Mouse (Mus musculus) heart, postnatal 14 days (tissue): ENCODE results near the gene Camta1. TPM values are rescaled to one million over a fixed set of nuclear protein-coding genes. Genes with fewer than 3 reads are reported as not detected.

Experiments used
- DNase-seq, 2 experiments: peaks; one replicate each; pipeline ENCODE4 v3.0.0; 2021 to 2022
- intact Hi-C: fragments of 180-260 bp; cut with DNase I; formaldehyde crosslinking; loops from one replicate; pipeline ENCODE4 v1.15.1; 2025
- total RNA-seq, 2 experiments: library from RNA; stranded (reverse); gene quantifications; 2 replicates each; pipeline ENCODE4 v1.2.3; 2021

Gene Camta1
- total RNA-seq, 2 experiments from 2014 or later = 193 to 199 TPM

- DNase-seq = no peak
- intact Hi-C loops = no loop called here
Observed at GRCm38 (mm10) chr4:151545452-151545851, 316.2 kb downstream of the Camta1 start.

GRCm38 (mm10) chr4:151544191-151544590, 317.5 kb downstream of the Camta1 start:
- intact Hi-C loops = no loop called here
- no peak for DNase-seq

GRCm38 (mm10) chr4:151540546-151540945, 321.1 kb downstream of the Camta1 start:
- DNase-seq = peak in 1 of 2 experiments; percentile 25
- intact Hi-C loops = no loop called here

GRCm38 (mm10) chr4:151539881-151540280, 321.8 kb downstream of the Camta1 start:
- DNase-seq = no peak
- intact Hi-C loops = no loop called here

- intact Hi-C loops = no loop called here
- DNase-seq = no peak
Observed at GRCm38 (mm10) chr4:151539167-151539525, 322.5 kb downstream of the Camta1 start.

GRCm38 (mm10) chr4:151538446-151539166, 323.1 kb downstream of the Camta1 start:
- DNase-seq = no peak
- intact Hi-C loops = no loop called here

- DNase-seq = no peak
- intact Hi-C loops = no loop called here
Observed at GRCm38 (mm10) chr4:151535916-151536450, 325.7 kb downstream of the Camta1 start.

- no peak for DNase-seq
- intact Hi-C loops = no loop called here
Observed at GRCm38 (mm10) chr4:151533451-151533850, 328.2 kb downstream of the Camta1 start.

GRCm38 (mm10) chr4:151528436-151528835, 333.2 kb downstream of the Camta1 start:
- DNase-seq = no peak

GRCm38 (mm10) chr4:151527763-151528162, 333.9 kb downstream of the Camta1 start:
- intact Hi-C loops = no loop called here
- peak in 1 of 2 experiments; percentile 31 for DNase-seq

More at GRCm38 (mm10) chr4:151528436-151528835, 333.2 kb downstream of the Camta1 start:
- intact Hi-C loops = no loop called here

GRCm38 (mm10) chr4:151520103-151520502, 341.6 kb downstream of the Camta1 start:
- DNase-seq = peak in 1 of 2 experiments; percentile 19
- intact Hi-C loops = no loop called here

GRCm38 (mm10) chr4:151519011-151519410, 342.7 kb downstream of the Camta1 start:
- intact Hi-C loops = no loop called here
- no peak for DNase-seq

GRCm38 (mm10) chr4:151516998-151517799, 344.5 kb downstream of the Camta1 start:
- intact Hi-C loops = no loop called here
- DNase-seq = peak in 1 of 2 experiments; percentile 53

- no peak for DNase-seq
- intact Hi-C loops = no loop called here
Observed at GRCm38 (mm10) chr4:151515316-151515715, 346.4 kb downstream of the Camta1 start.

GRCm38 (mm10) chr4:151511092-151511491, 350.6 kb downstream of the Camta1 start:
- intact Hi-C loops = no loop called here
- DNase-seq = no peak

GRCm38 (mm10) chr4:151510417-151510816, 351.3 kb downstream of the Camta1 start:
- intact Hi-C loops = no loop called here
- DNase-seq = no peak

GRCm38 (mm10) chr4:151506701-151507100, 355.0 kb downstream of the Camta1 start:
- DNase-seq = no peak
- intact Hi-C loops = no loop called here

- intact Hi-C loops = loop anchor here (10.0 kb wide), 1 partner anchor 344 kb away; no protein-coding TSS in a partner anchor
- no peak for DNase-seq
Observed at GRCm38 (mm10) chr4:151498481-151499276, 363.0 kb downstream of the Camta1 start.

- DNase-seq = peak in 1 of 2 experiments; percentile 6
- intact Hi-C loops = loop anchor here (10.0 kb wide), 1 partner anchor 342 kb away; no protein-coding TSS in a partner anchor
Observed at GRCm38 (mm10) chr4:151496581-151496980, 365.1 kb downstream of the Camta1 start.

- intact Hi-C loops = loop anchor here (10.0 kb wide), 1 partner anchor 341 kb away; no protein-coding TSS in a partner anchor
- DNase-seq = no peak
Observed at GRCm38 (mm10) chr4:151495276-151495882, 366.3 kb downstream of the Camta1 start.
